Mouse (Mus musculus) embryo, embryonic 10 days (tissue): Measurements from ENCODE around the gene Entpd7.

Experiments used
- DNase-seq: peaks from one replicate; pipeline ENCODE4 v3.0.0-alpha.2; 2015; ENCODE audit warnings: low spot score

Gene Entpd7

GRCm38 (mm10) chr19:43771499-43771969 lies 82.1 kb downstream of the Entpd7 start:
- no peak for DNase-seq

- no peak for DNase-seq
Measured at GRCm38 (mm10) chr19:43772311-43772710, 82.8 kb downstream of the Entpd7 start.

GRCm38 (mm10) chr19:43775433-43775832 lies 86.0 kb downstream of the Entpd7 start:
- DNase-seq = no peak

- no peak for DNase-seq
Measured at GRCm38 (mm10) chr19:43776561-43776960, 87.1 kb downstream of the Entpd7 start.

GRCm38 (mm10) chr19:43777308-43777707 lies 87.8 kb downstream of the Entpd7 start:
- DNase-seq = no peak

- DNase-seq = no peak
Measured at GRCm38 (mm10) chr19:43780391-43780790, 90.9 kb downstream of the Entpd7 start.

- no peak for DNase-seq
Measured at GRCm38 (mm10) chr19:43781980-43782379, 92.5 kb downstream of the Entpd7 start, which contains the start of gene Abcc2. Abcc2 (plus strand) TSS chr19:43782192.
